Mouse (Mus musculus): ENCODE data around the gene 5430419D17Rik.

5430419D17Rik gene

DNA sequence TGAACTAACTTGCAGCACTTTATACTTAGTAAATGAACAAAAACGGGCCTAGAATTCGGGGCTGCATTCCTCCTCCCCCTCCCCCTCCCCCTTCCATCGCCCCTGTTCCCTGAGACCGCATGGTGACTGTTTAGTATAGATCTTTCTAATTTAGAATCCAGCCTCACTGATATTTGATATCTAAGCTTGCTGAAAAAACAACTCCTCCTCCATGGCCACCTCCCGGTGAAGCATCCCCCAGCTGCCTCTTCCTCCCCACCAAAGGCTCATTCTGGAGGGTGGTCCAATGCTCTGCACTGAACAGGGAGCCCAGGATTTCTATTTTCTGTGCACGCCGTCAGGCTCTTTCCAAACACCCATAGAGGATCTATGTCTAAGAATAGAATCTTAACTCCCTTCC, 144.1 kb downstream of the 5430419D17Rik start:
- DNase-seq, result no peak

DNA sequence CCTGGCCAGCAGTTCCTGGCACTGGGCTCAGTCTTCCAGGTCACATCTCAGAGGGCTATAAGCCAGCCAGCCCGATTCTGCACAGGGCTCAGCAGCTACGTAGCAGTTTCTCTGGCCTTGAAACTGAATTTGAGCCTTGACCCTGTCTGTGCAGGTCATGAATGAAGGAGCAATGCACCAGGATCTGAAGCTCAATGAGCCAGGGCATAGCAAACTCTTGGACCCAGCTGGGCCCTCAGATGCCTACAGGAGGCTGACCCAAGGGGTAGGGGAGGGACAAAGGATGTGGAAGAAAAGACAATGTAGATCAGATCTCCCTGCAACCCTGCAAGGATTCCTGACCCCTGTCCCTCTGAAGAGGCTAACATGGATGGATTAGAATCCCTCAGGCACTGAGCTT, 148.0 kb downstream of the 5430419D17Rik start, which contains the start of gene Cuzd1:
Gene Cuzd1, minus strand, starts transcription at position 101 of the 400 bp plus-strand sequence.
- DNase-seq, result no peak

DNA sequence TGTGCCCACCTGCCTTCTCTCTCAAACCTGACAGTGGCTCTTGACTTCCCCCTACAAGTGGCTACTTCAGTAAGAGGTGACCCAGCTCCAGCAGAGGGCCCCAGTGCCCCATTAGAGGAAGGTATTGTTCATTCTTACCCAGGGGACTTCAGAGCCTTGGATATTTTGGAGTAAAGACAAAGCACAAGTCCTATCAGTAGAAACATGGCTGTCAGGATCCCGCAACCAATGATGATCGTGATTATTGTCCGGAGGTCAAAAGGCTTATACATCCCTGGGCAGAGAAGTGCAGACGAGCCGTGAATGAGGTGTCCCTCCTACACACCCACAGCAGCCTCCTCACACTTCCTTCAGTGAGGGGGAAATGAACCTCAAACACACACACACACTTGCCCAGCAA, 152.9 kb downstream of the 5430419D17Rik start:
- no peak for DNase-seq

DNA sequence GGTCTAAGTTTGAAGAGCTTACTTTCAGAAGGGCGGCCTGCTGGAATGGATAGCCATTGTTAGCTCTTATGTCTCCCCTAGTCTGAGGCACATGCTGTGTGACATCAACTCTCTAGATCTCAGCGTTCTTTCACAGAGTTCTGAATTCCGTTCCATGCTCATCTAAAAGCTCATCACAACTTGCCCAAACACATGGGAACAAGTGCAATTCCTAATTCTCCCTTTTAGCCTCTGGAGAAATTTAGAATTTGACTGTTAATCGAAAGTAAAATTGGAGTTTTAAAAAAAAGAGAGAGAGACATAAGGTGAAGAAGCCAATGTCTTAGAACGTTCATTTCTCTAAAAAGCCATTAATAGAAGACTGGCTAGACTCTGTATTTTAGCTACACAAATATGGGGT, 155.2 kb downstream of the 5430419D17Rik start, which contains the start of gene Fam24b:
Gene Fam24b, minus strand, starts transcription at position 101 of the 400 bp plus-strand sequence.
- no peak for DNase-seq

DNA sequence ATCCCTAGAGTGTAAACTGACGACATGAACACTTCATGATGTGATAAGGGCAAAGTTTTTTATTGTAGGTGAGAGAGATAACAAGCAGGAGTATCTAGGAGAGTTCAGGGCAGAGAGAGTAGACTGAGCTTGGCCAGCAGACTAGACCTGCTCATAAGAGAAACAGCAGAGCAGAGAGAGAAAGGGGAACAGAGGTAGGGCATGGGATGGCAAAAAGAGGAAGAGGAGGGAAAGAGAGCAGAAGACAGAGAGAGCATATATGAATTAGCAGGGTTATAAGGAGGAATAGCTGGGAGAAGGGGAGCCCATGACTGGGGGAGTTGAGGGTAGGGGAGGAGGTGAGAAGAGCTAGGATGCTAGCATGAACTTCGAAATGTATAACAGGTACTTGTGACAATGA, 157.5 kb downstream of the 5430419D17Rik start:
- no peak for DNase-seq

DNA sequence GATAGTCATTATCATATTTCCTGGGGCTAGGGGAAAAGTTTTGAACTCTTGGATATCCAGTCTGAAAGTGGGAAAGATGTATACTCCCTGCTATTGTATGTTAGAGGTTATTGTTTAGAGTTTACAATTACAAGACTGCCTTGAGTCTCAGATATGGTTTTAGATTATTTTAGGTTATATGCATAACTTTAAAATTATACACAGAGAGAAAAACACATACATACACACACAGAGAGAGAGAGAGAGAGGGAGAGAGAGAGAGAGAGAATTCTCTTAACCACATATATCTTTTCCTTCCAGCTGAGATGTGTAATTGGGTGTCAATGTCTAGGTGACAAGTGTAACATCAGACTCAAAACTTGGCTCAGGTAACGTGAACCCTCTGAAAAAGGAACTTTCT, 159.4 kb downstream of the 5430419D17Rik start, which contains the start of gene Fam24a:
Gene Fam24a, plus strand, starts transcription at position 301 of the 400 bp plus-strand sequence.
- DNase-seq, result no peak

DNA sequence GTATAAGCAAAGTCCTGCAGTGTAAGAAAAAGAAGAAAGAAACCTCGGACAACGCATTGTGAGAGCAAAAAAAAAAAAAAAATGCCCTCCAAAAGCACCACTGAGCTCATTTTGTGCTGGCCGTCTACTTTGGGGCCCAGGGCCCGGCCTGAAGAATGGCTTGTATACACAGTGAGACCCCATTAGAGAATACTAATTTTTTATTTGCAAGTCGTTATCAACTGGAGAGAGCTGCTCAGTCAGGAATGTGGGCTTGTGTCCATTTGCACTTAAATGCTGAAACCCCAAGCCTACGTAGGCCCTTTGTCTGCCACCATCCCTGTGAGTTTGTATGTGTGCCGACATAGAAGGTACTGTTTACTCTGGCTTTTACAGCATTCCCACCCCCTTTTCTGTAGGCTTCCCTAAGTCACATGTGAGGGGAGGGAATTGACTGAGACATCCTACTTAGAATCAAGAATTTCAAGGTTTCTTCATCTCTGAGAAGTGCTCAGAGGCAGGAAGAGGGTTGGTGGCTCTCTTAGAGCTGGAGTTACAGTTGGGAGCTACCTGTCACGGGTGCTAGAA, 163.4 kb downstream of the 5430419D17Rik start:
- peak; percentile 5 for DNase-seq

DNA sequence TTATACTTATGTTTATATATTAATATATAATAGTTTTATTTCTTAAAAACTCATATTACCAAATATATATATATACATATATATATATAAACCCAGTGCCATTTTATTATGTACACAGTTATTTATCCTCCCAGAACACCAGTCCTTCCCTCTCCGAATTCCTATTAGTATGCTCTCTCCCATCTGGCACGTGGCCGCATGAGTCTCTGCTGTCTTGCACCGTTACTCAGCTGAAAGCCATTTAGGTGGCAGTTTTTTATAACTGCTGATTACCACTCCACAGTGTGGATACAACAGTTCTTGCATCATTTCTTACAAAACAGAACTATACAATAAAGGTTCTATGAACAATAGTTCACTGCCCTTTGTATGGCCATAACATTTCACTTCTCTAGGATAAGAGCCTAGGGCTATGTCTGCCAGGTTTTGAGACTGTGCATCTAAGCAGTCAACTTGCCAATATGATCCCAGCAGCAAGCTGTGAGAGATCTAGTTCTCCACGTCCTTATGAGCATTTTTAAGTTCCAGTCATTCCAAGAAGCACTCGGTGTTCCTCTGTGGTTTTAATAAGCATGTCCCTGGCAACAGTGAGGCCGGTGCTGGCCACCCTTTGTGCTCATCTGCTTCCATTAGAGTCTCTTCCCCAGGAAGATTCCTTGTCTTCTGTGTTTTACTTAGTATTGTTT, 171.8 kb downstream of the 5430419D17Rik start:
- DNase-seq, result no peak
